Mouse (Mus musculus): ENCODE results near the gene Nlgn1.

- TF ChIP-seq CTCF (IDR thresholded peaks at IDR 0.05): no peak
- no peak for TF ChIP-seq EP300 (IDR thresholded peaks at IDR 0.05)
Measured at GRCm38 (mm10) chr3:26134839-26135651, 197.2 kb downstream of the Nlgn1 start.

All from lung, postnatal 0 days (tissue).